Mouse (Mus musculus) cerebellum, adult 2 months (tissue): ENCODE measurements around the gene Gpc1.

Experiments
- CTCF ChIP-seq: fragments of 200-500 bp; IDR thresholded peaks from 2 replicates; pipeline ENCODE4 v1.5.1; 2011; ENCODE audit warnings: low read depth, mild to moderate bottlenecking, control low read depth, low read length, moderate library complexity, borderline replicate concordance; ENCODE audit not compliant: insufficient read depth
- POLR2A ChIP-seq: fragments of 200-500 bp; IDR thresholded peaks from 2 replicates; pipeline ENCODE4 v1.6.1; 2011; ENCODE audit warnings: low read length, control low read depth, borderline replicate concordance; ENCODE audit not compliant: insufficient read depth

DNA sequence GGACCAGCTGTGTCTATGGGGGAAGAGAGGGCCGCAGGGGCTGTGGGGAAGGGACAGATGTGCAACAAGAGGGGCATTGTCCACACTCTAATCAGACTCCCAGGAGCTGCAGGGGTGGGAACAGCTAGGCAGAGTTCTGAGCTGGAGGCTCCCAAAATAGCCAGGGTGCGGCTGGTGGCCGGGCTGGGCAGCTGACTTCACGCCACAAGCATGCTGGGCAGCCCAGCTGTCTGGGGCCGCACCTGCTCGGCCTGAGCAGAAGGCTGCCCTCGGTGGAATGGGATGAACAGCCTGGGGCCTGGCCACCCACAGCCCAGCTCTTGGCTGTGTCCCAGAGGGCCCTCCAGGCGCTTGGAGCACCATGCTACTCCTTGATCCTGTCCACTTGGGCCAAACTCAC lies 44.2 kb upstream of the Gpc1 start:
- no peak for TF ChIP-seq CTCF
- no peak for TF ChIP-seq POLR2A
